Mouse (Mus musculus): Measurements from ENCODE around the gene Rilp.

- no peak for TF ChIP-seq CTCF (IDR thresholded peaks at IDR 0.05)
- no peak for TF ChIP-seq POLR2A (IDR thresholded peaks at IDR 0.05; ENCODE audit: insufficient read depth, low read depth, low read length)
Measured at GRCm38 (mm10) chr11:75469261-75469660, 40.6 kb upstream of the Rilp start.

Data from heart, adult 2 months (tissue).